ENCODE assay signal across 9 mouse cellular contexts in the genomic region with DNA sequence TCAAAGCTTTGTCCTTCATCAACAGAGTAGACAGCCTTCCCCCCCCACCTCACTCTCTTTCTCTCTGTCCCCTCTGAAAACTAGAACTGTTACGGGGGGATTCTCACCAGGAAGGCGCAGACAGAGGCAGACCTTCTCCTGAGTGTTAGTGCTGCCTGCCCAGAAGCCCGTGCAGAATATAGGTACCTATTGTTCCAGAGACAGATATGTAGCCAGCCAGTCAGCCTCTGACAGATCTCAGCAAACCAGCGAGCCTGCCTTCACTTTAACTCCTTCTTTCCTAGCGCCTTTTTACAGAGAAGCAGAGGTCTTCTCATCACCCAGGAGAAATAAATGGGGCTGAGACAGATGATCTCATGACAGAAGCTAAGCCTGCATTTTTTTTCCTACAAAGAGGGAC.
A peak's percentile ranks its signal among the peaks of the same experiment; 100 is the strongest.
DNase-seq lines count a peak whose midpoint lies in the region; ATAC-seq lines count a peak whose summit lies in the region.
"Had no signal": no experiment of that assay in that cellular context is flagged by ENCODE, and none has a peak within 500 bp of the region (broad histone marks: within the 10 kb centered on the region; RNA-seq: fewer than 3 reads in every experiment).

No protein-coding gene starts in this region.

- H3K9me3 ChIP-seq in limb, embryonic 12.5 days = no peaks in the 10 kb centered on the region
- no peaks in the 10 kb centered on the region for H3K9me3 ChIP-seq in limb, embryonic 10.5 days (replicated peaks)
- H3K9me3 ChIP-seq in forebrain, embryonic 12.5 days = no peaks in the 10 kb centered on the region
- no peaks in the 10 kb centered on the region for H3K9me3 ChIP-seq in limb, embryonic 15.5 days
- no peaks in the 10 kb centered on the region for H3K9me3 ChIP-seq in liver, embryonic 11.5 days (ENCODE audit: control insufficient read depth, low read length)

- DNase-seq in limb, embryonic 10.5 days (ENCODE audit: low spot score) = no peak
- DNase-seq in frontal cortex, postnatal 25 days (ENCODE audit: low spot score in 2 of 2) = no peak
- no peak for DNase-seq in liver, embryonic 11.5 days (ENCODE audit: low spot score)
- DNase-seq in MN1 (ENCODE audit: low spot score) = no peak
- DNase-seq: cerebellum, adult 8-10 months; lung, postnatal 36 days had no signal

- no peaks in the 10 kb centered on the region for H3K36me3 ChIP-seq in limb, embryonic 12.5 days
- H3K36me3 ChIP-seq in limb, embryonic 10.5 days = no peaks in the 10 kb centered on the region
- H3K36me3 ChIP-seq in forebrain, embryonic 12.5 days (replicated peaks) = no peaks in the 10 kb centered on the region
- no peaks in the 10 kb centered on the region for H3K36me3 ChIP-seq in limb, embryonic 15.5 days
- H3K36me3 ChIP-seq in liver, embryonic 11.5 days (ENCODE audit: control insufficient read depth, insufficient read depth, low read length) = no peaks in the 10 kb centered on the region

- H3K27ac ChIP-seq in limb, embryonic 12.5 days = no peak overlapping the region
- no peak overlapping the region for H3K27ac ChIP-seq in limb, embryonic 10.5 days
- peak overlapping the region; percentile 94 for H3K27ac ChIP-seq in forebrain, embryonic 12.5 days
- no peak overlapping the region for H3K27ac ChIP-seq in limb, embryonic 15.5 days
- H3K27ac ChIP-seq in liver, embryonic 11.5 days (ENCODE audit: low read depth, low read length) = no peak overlapping the region

- peaks cover 18% of the 10 kb centered on the region for H3K27me3 ChIP-seq in limb, embryonic 12.5 days
- peaks cover 39% of the 10 kb centered on the region for H3K27me3 ChIP-seq in limb, embryonic 10.5 days (ENCODE audit: low read depth, poor library complexity, severe bottlenecking)
- H3K27me3 ChIP-seq in forebrain, embryonic 12.5 days = peaks cover 21% of the 10 kb centered on the region
- H3K27me3 ChIP-seq in limb, embryonic 15.5 days = peaks cover 28% of the 10 kb centered on the region
- H3K27me3 ChIP-seq in liver, embryonic 11.5 days (replicated peaks; ENCODE audit: control insufficient read depth, insufficient read depth, low read length) = peaks cover 14% of the 10 kb centered on the region

- H3K9ac ChIP-seq in limb, embryonic 12.5 days (replicated peaks) = no peak overlapping the region
- peak overlapping the region; percentile 75 for H3K9ac ChIP-seq in forebrain, embryonic 12.5 days
- no peak overlapping the region for H3K9ac ChIP-seq in limb, embryonic 15.5 days
- no peak overlapping the region for H3K9ac ChIP-seq in liver, embryonic 11.5 days (ENCODE audit: low read depth, low read length)

- 29% methylated on average over 5 of the region's 5 CpGs for WGBS in limb, embryonic 12.5 days
- 37% methylated on average over 5 of the region's 5 CpGs for WGBS in limb, embryonic 10.5 days
- WGBS in forebrain, embryonic 12.5 days = 9% methylated on average over 5 of the region's 5 CpGs
- 30% methylated on average over 5 of the region's 5 CpGs for WGBS in limb, embryonic 15.5 days
- 36% methylated on average over 5 of the region's 5 CpGs for WGBS in liver, embryonic 11.5 days

- H3K4me2 ChIP-seq in limb, embryonic 12.5 days = peak overlapping the region; percentile 26
- H3K4me2 ChIP-seq in forebrain, embryonic 12.5 days = peak overlapping the region; percentile 70
- H3K4me2 ChIP-seq in limb, embryonic 15.5 days = no peak overlapping the region
- H3K4me2 ChIP-seq in liver, embryonic 11.5 days = no peak overlapping the region

- ATAC-seq in limb, embryonic 12.5 days (ENCODE audit: insufficient number of reproducible peaks, insufficient read depth, low FRiP score, low TSS enrichment, low read depth) = no peak
- ATAC-seq in forebrain, embryonic 12.5 days (ENCODE audit: low FRiP score) = peak; percentile 72; the same call in 1 of the 2 replicates
- no peak for ATAC-seq in limb, embryonic 15.5 days (ENCODE audit: insufficient number of reproducible peaks, low FRiP score, low TSS enrichment, low read depth)
- no peak for ATAC-seq in liver, embryonic 11.5 days (replicated peaks; ENCODE audit: low FRiP score)

- peaks cover 10% of the 10 kb centered on the region for H3K4me1 ChIP-seq in limb, embryonic 12.5 days (replicated peaks)
- H3K4me1 ChIP-seq in limb, embryonic 10.5 days = peaks cover 14% of the 10 kb centered on the region
- H3K4me1 ChIP-seq in forebrain, embryonic 12.5 days = peaks cover 16% of the 10 kb centered on the region
- peaks cover 6% of the 10 kb centered on the region; the same call in 1 of the 2 replicates for H3K4me1 ChIP-seq in limb, embryonic 15.5 days
- no peaks in the 10 kb centered on the region for H3K4me1 ChIP-seq in liver, embryonic 11.5 days (replicated peaks; ENCODE audit: control insufficient read depth, insufficient read depth, low read length)

- peak overlapping the region; percentile 17; the same call in 1 of the 2 replicates for H3K4me3 ChIP-seq in limb, embryonic 12.5 days (replicated peaks)
- no peak overlapping the region for H3K4me3 ChIP-seq in limb, embryonic 10.5 days
- peak overlapping the region; percentile 53 for H3K4me3 ChIP-seq in forebrain, embryonic 12.5 days (replicated peaks)
- 0 out of 2 replicates have a peak overlapping the region, but pooled peaks have one; percentile 1 for H3K4me3 ChIP-seq in limb, embryonic 15.5 days
- H3K4me3 ChIP-seq in liver, embryonic 11.5 days (ENCODE audit: low read depth, low read length) = no peak overlapping the region

Comparison
In these comparisons a context has a peak if more than half of its experiments do, and no peak if none do; other contexts are left out.
1. H3K4me2 ChIP-seq: peak in limb, embryonic 12.5 days (single experiment) and forebrain, embryonic 12.5 days (single experiment); none in limb, embryonic 15.5 days (single experiment) and liver, embryonic 11.5 days (single experiment).
2. H3K4me3 ChIP-seq: peak in limb, embryonic 12.5 days (single experiment), forebrain, embryonic 12.5 days (single experiment) and limb, embryonic 15.5 days (single experiment); none in limb, embryonic 10.5 days (single experiment) and liver, embryonic 11.5 days (single experiment).